Mouse (Mus musculus): ENCODE results near the gene Malrd1. TPM values are rescaled to one million over a fixed set of nuclear protein-coding genes. Genes with fewer than 3 reads are reported as not detected.
"Not testable (repeated sequence)": the region's sequence is repeated elsewhere in the genome, so short reads cannot be mapped to it uniquely, and the experiment has no call there.

Malrd1 gene
- total and polyA plus RNA-seq, 3 experiments: not detected

- no peak for TF ChIP-seq E2F4 (IDR thresholded peaks at IDR 0.05; ENCODE audit: borderline replicate concordance, low read depth, low read length)
- no peak for TF ChIP-seq MAX (IDR thresholded peaks at IDR 0.05; ENCODE audit: low read length)
- no peak for TF ChIP-seq EP300 (IDR thresholded peaks at IDR 0.05; ENCODE audit: low read depth in 1 of 2, low read length in 2 of 2)
- Histone ChIP-seq H3K4me3 (ENCODE audit: control insufficient read depth in 1 of 2, insufficient read depth in 1 of 2, low read depth in 2 of 2, low read length in 2 of 2) (no peak overlapping the region), H3K36me3 (ENCODE audit: control insufficient read depth in 1 of 2, insufficient read depth in 2 of 2, low read length in 2 of 2) (no peaks in the 10 kb centered on the region), H3K27me3 (ENCODE audit: control insufficient read depth in 1 of 2, insufficient read depth in 2 of 2, low read length in 2 of 2) (no peaks in the 10 kb centered on the region), H3K9ac (ENCODE audit: control insufficient read depth, low read depth, low read length, poor library complexity, severe bottlenecking) (no peak overlapping the region), H3K4me1 (ENCODE audit: control insufficient read depth in 1 of 2, insufficient read depth in 2 of 2, low read length in 2 of 2) (no peaks in the 10 kb centered on the region), H3K9me3 (replicated peaks; ENCODE audit: insufficient read depth, low read length) (no peaks in the 10 kb centered on the region), H3K79me2 (ENCODE audit: control insufficient read depth, insufficient read depth, low read length, poor library complexity) (no peaks in the 10 kb centered on the region), H3K27ac (ENCODE audit: control insufficient read depth, low read depth, low read length) (no peak overlapping the region)
- DNase-seq (ENCODE audit: low read depth, low spot score): no peak
Measured at GRCm38 (mm10) chr2:15932340-15932739, 406.1 kb downstream of the Malrd1 start.

GRCm38 (mm10) chr2:16002925-16003324 lies 476.6 kb downstream of the Malrd1 start:
- Histone ChIP-seq H3K4me3 (ENCODE audit: control insufficient read depth in 1 of 2, insufficient read depth in 1 of 2, low read depth in 2 of 2, low read length in 2 of 2) (no peak overlapping the region), H3K4me1 (ENCODE audit: control insufficient read depth in 1 of 2, insufficient read depth in 2 of 2, low read length in 2 of 2) (no peaks in the 10 kb centered on the region), H3K27me3 (ENCODE audit: control insufficient read depth in 1 of 2, insufficient read depth in 2 of 2, low read length in 2 of 2) (no peaks in the 10 kb centered on the region), H3K9me3 (replicated peaks; ENCODE audit: insufficient read depth, low read length) (no peaks in the 10 kb centered on the region), H3K36me3 (ENCODE audit: control insufficient read depth in 1 of 2, insufficient read depth in 2 of 2, low read length in 2 of 2) (no peaks in the 10 kb centered on the region), H3K9ac (ENCODE audit: control insufficient read depth, low read depth, low read length, poor library complexity, severe bottlenecking) (no peak overlapping the region), H3K79me2 (ENCODE audit: control insufficient read depth, insufficient read depth, low read length, poor library complexity) (no peaks in the 10 kb centered on the region), H3K27ac (ENCODE audit: control insufficient read depth, low read depth, low read length) (no peak overlapping the region)
- DNase-seq (ENCODE audit: low read depth, low spot score): no peak
- TF ChIP-seq MXI1 (IDR thresholded peaks at IDR 0.05; ENCODE audit: low read depth, low read length) (no peak), MYC (IDR thresholded peaks at IDR 0.05; ENCODE audit: low read depth, low read length) (no peak), CHD2 (IDR thresholded peaks at IDR 0.05; ENCODE audit: low read length) (no peak), CHD1 (IDR thresholded peaks at IDR 0.05; ENCODE audit: low read depth, low read length) (no peak), MYB (IDR thresholded peaks at IDR 0.05; ENCODE audit: low read depth, low read length) (no peak), GATA1 (IDR thresholded peaks at IDR 0.05; ENCODE audit: low read depth, low read length) (no peak), ZKSCAN1 (IDR thresholded peaks at IDR 0.05; ENCODE audit: low read depth, low read length) (no peak), USF2 (IDR thresholded peaks at IDR 0.05; ENCODE audit: borderline replicate concordance in 1 of 2, insufficient read depth in 1 of 2, low read depth in 1 of 2, low read length in 2 of 2) (no peak), TCF12 (IDR thresholded peaks at IDR 0.05; ENCODE audit: low read depth, low read length) (no peak), POLR2AphosphoS5 (IDR thresholded peaks at IDR 0.05; ENCODE audit: borderline replicate concordance, low read depth, low read length) (no peak), RAD21 (IDR thresholded peaks at IDR 0.05; ENCODE audit: low read depth, low read length) (no peak), USF1 (IDR thresholded peaks at IDR 0.05; ENCODE audit: low read depth, low read length) (no peak), SIN3A (IDR thresholded peaks at IDR 0.05; ENCODE audit: low read length) (no peak), HCFC1 (IDR thresholded peaks at IDR 0.05; ENCODE audit: low read depth, low read length) (no peak)

- H3K27ac ChIP-seq (ENCODE audit: control insufficient read depth, low read depth, low read length): not testable (repeated sequence)
Measured at GRCm38 (mm10) chr2:16017046-16017445, 490.8 kb downstream of the Malrd1 start.

GRCm38 (mm10) chr2:16017719-16018118 lies 491.4 kb downstream of the Malrd1 start:
- not testable (repeated sequence) for H3K27ac ChIP-seq (ENCODE audit: control insufficient read depth, low read depth, low read length)

More at GRCm38 (mm10) chr2:16017046-16017445, 490.8 kb downstream of the Malrd1 start:
- not testable (repeated sequence) for H3K4me1 ChIP-seq (ENCODE audit: control insufficient read depth in 1 of 2, insufficient read depth in 2 of 2, low read length in 2 of 2); H3K9me3 ChIP-seq (replicated peaks; ENCODE audit: insufficient read depth, low read length); H3K27me3 ChIP-seq (ENCODE audit: control insufficient read depth in 1 of 2, insufficient read depth in 2 of 2, low read length in 2 of 2); H3K9ac ChIP-seq (ENCODE audit: control insufficient read depth, low read depth, low read length, poor library complexity, severe bottlenecking); H3K79me2 ChIP-seq (ENCODE audit: control insufficient read depth, insufficient read depth, low read length, poor library complexity); H3K36me3 ChIP-seq (ENCODE audit: control insufficient read depth in 1 of 2, insufficient read depth in 2 of 2, low read length in 2 of 2); H3K4me3 ChIP-seq (ENCODE audit: control insufficient read depth in 1 of 2, insufficient read depth in 1 of 2, low read depth in 2 of 2, low read length in 2 of 2); DNase-seq (ENCODE audit: low read depth, low spot score)

More at GRCm38 (mm10) chr2:16017719-16018118, 491.4 kb downstream of the Malrd1 start:
- H3K9ac ChIP-seq (ENCODE audit: control insufficient read depth, low read depth, low read length, poor library complexity, severe bottlenecking); H3K4me3 ChIP-seq (ENCODE audit: control insufficient read depth in 1 of 2, insufficient read depth in 1 of 2, low read depth in 2 of 2, low read length in 2 of 2); H3K27me3 ChIP-seq (ENCODE audit: control insufficient read depth in 1 of 2, insufficient read depth in 2 of 2, low read length in 2 of 2); H3K9me3 ChIP-seq (replicated peaks; ENCODE audit: insufficient read depth, low read length); H3K36me3 ChIP-seq (ENCODE audit: control insufficient read depth in 1 of 2, insufficient read depth in 2 of 2, low read length in 2 of 2); H3K4me1 ChIP-seq (ENCODE audit: control insufficient read depth in 1 of 2, insufficient read depth in 2 of 2, low read length in 2 of 2); H3K79me2 ChIP-seq (ENCODE audit: control insufficient read depth, insufficient read depth, low read length, poor library complexity); DNase-seq (ENCODE audit: low read depth, low spot score): not testable (repeated sequence)
